Mouse (Mus musculus): ENCODE results near the gene Emb. TPM values are rescaled to one million over a fixed set of nuclear protein-coding genes. Genes with fewer than 3 reads are reported as not detected.
"Not testable (repeated sequence)": the region's sequence is repeated elsewhere in the genome, so short reads cannot be mapped to it uniquely, and the experiment has no call there.

The Emb gene
- 42.1 and 49.0 TPM in 2 replicates for polyA plus RNA-seq (2015; fragmentation: Nextera tagmentation; extraction: Ambion mirVana)

GRCm38 (mm10) chr13:117208236-117208635 is at the start of gene Emb:
Emb (plus strand) TSS chr13:117208536.
- Histone ChIP-seq H3K27me3 (no peaks in the 10 kb centered on the region), H3K4me1 (0 out of 2 replicates have a peak, but pooled peaks cover 8% of the 10 kb centered on the region), H3K9me3 (replicated peaks) (no peaks in the 10 kb centered on the region), H3K27ac (replicated peaks) (no peak within 1 kb of the TSS), H3K4me3 (replicated peaks) (no peak within 1 kb of the TSS), H3K4me2 (replicated peaks) (no peak within 1 kb of the TSS), H3K36me3 (no peaks in the 10 kb centered on the region), H3K9ac (no peak within 1 kb of the TSS)
- WGBS: 71% methylated on average over 6 of the region's 6 CpGs
- ATAC-seq (ENCODE audit: insufficient number of reproducible peaks, low FRiP score, low TSS enrichment, low read depth): no peak

- Histone ChIP-seq H3K4me1 (no peaks in the 10 kb centered on the region), H3K27ac (replicated peaks) (no peak overlapping the region), H3K9me3 (replicated peaks) (no peaks in the 10 kb centered on the region), H3K27me3 (no peaks in the 10 kb centered on the region), H3K36me3 (no peaks in the 10 kb centered on the region), H3K9ac (no peak overlapping the region), H3K4me2 (replicated peaks) (no peak overlapping the region), H3K4me3 (replicated peaks) (no peak overlapping the region)
- no peak for ATAC-seq (ENCODE audit: insufficient number of reproducible peaks, low FRiP score, low TSS enrichment, low read depth)
- 79% methylated on average over 5 of the region's 5 CpGs for WGBS
These were observed 44.4 kb upstream of the Emb start for GRCm38 (mm10) chr13:117163906-117164305.

- H3K27me3 ChIP-seq: no peaks in the 10 kb centered on the region
- 92% methylated on average over 8 of the region's 8 CpGs for whole genome bisulfite sequencing
- no peaks in the 10 kb centered on the region for H3K36me3 ChIP-seq
- H3K27ac ChIP-seq (replicated peaks): no peak overlapping the region
- ATAC-seq (ENCODE audit: insufficient number of reproducible peaks, low FRiP score, low TSS enrichment, low read depth): no peak
- no peak overlapping the region for H3K9ac ChIP-seq
- no peak overlapping the region for H3K4me2 ChIP-seq (replicated peaks)
- no peak overlapping the region for H3K4me3 ChIP-seq (replicated peaks)
- no peaks in the 10 kb centered on the region for H3K4me1 ChIP-seq
- no peaks in the 10 kb centered on the region for H3K9me3 ChIP-seq (replicated peaks)
These were observed 43.3 kb upstream of the Emb start for GRCm38 (mm10) chr13:117165071-117165470.

- not testable (repeated sequence) for H3K27me3 ChIP-seq; H3K4me2 ChIP-seq (replicated peaks); H3K4me1 ChIP-seq; H3K27ac ChIP-seq (replicated peaks); H3K4me3 ChIP-seq (replicated peaks); H3K9me3 ChIP-seq (replicated peaks); H3K36me3 ChIP-seq; H3K9ac ChIP-seq; ATAC-seq (ENCODE audit: insufficient number of reproducible peaks, low FRiP score, low TSS enrichment, low read depth)
- WGBS: 75% methylated on average over 3 of the region's 3 CpGs
These were observed 27.4 kb upstream of the Emb start for GRCm38 (mm10) chr13:117180912-117181311.

GRCm38 (mm10) chr13:117183288-117183687 is 25.0 kb upstream of the Emb start:
- 61% methylated on average over 6 of the region's 6 CpGs for WGBS
- Histone ChIP-seq H3K27ac (replicated peaks) (no peak overlapping the region), H3K27me3 (no peaks in the 10 kb centered on the region), H3K4me3 (replicated peaks) (no peak overlapping the region), H3K9me3 (replicated peaks) (no peaks in the 10 kb centered on the region), H3K4me1 (no peaks in the 10 kb centered on the region), H3K4me2 (replicated peaks) (no peak overlapping the region), H3K9ac (no peak overlapping the region), H3K36me3 (no peaks in the 10 kb centered on the region)
- no peak for ATAC-seq (ENCODE audit: insufficient number of reproducible peaks, low FRiP score, low TSS enrichment, low read depth)

- Histone ChIP-seq H3K9ac (no peak overlapping the region), H3K4me2 (replicated peaks) (no peak overlapping the region), H3K27me3 (no peaks in the 10 kb centered on the region), H3K36me3 (no peaks in the 10 kb centered on the region), H3K9me3 (replicated peaks) (no peaks in the 10 kb centered on the region), H3K4me3 (replicated peaks) (no peak overlapping the region), H3K4me1 (no peaks in the 10 kb centered on the region), H3K27ac (replicated peaks) (no peak overlapping the region)
- 74% methylated on average over 6 of the region's 6 CpGs for WGBS
- no peak for ATAC-seq (ENCODE audit: insufficient number of reproducible peaks, low FRiP score, low TSS enrichment, low read depth)
These were observed 23.0 kb upstream of the Emb start for GRCm38 (mm10) chr13:117185329-117185728.

GRCm38 (mm10) chr13:117192161-117192560 is 16.2 kb upstream of the Emb start:
- 81% methylated on average over 5 of the region's 5 CpGs for WGBS
- no peak overlapping the region for H3K9ac ChIP-seq
- no peak overlapping the region for H3K27ac ChIP-seq (replicated peaks)
- no peak overlapping the region for H3K4me2 ChIP-seq (replicated peaks)
- no peak for ATAC-seq (ENCODE audit: insufficient number of reproducible peaks, low FRiP score, low TSS enrichment, low read depth)
- H3K27me3 ChIP-seq: no peaks in the 10 kb centered on the region
- no peaks in the 10 kb centered on the region for H3K36me3 ChIP-seq
- H3K4me1 ChIP-seq: no peaks in the 10 kb centered on the region
- no peak overlapping the region for H3K4me3 ChIP-seq (replicated peaks)
- no peaks in the 10 kb centered on the region for H3K9me3 ChIP-seq (replicated peaks)

GRCm38 (mm10) chr13:117193422-117193983 is 14.8 kb upstream of the Emb start:
- Histone ChIP-seq H3K4me2 (replicated peaks) (no peak overlapping the region), H3K4me1 (no peaks in the 10 kb centered on the region), H3K27ac (replicated peaks) (no peak overlapping the region), H3K4me3 (replicated peaks) (no peak overlapping the region), H3K9me3 (replicated peaks) (no peaks in the 10 kb centered on the region), H3K27me3 (no peaks in the 10 kb centered on the region), H3K9ac (no peak overlapping the region), H3K36me3 (no peaks in the 10 kb centered on the region)
- ATAC-seq (ENCODE audit: insufficient number of reproducible peaks, low FRiP score, low TSS enrichment, low read depth): no peak
- 55% methylated on average over 7 of the region's 7 CpGs for WGBS

GRCm38 (mm10) chr13:117195569-117196495 is 12.5 kb upstream of the Emb start:
- no peak for ATAC-seq (ENCODE audit: insufficient number of reproducible peaks, low FRiP score, low TSS enrichment, low read depth)
- Histone ChIP-seq H3K27ac (replicated peaks) (no peak overlapping the region), H3K9me3 (replicated peaks) (no peaks in the 10 kb centered on the region), H3K36me3 (no peaks in the 10 kb centered on the region), H3K4me2 (replicated peaks) (no peak overlapping the region), H3K27me3 (no peaks in the 10 kb centered on the region), H3K4me1 (no peaks in the 10 kb centered on the region), H3K4me3 (replicated peaks) (no peak overlapping the region), H3K9ac (no peak overlapping the region)
- 83% methylated on average over 13 of the region's 13 CpGs for WGBS

GRCm38 (mm10) chr13:117197666-117198065 is 10.7 kb upstream of the Emb start:
- WGBS: 95% methylated on average over 2 of the region's 2 CpGs
- Histone ChIP-seq H3K9ac (no peak overlapping the region), H3K36me3 (no peaks in the 10 kb centered on the region), H3K4me3 (replicated peaks) (no peak overlapping the region), H3K4me1 (no peaks in the 10 kb centered on the region), H3K27me3 (no peaks in the 10 kb centered on the region), H3K9me3 (replicated peaks) (no peaks in the 10 kb centered on the region), H3K4me2 (replicated peaks) (no peak overlapping the region), H3K27ac (replicated peaks) (no peak overlapping the region)
- no peak for ATAC-seq (ENCODE audit: insufficient number of reproducible peaks, low FRiP score, low TSS enrichment, low read depth)

GRCm38 (mm10) chr13:117198402-117199083 is 9.8 kb upstream of the Emb start:
- 84% methylated on average over 7 of the region's 7 CpGs for WGBS
- H3K9ac ChIP-seq: no peak overlapping the region
- no peak for ATAC-seq (ENCODE audit: insufficient number of reproducible peaks, low FRiP score, low TSS enrichment, low read depth)

More at GRCm38 (mm10) chr13:117198402-117199083, 9.8 kb upstream of the Emb start:
- H3K4me1 ChIP-seq: no peaks in the 10 kb centered on the region
- H3K4me2 ChIP-seq (replicated peaks): no peak overlapping the region
- H3K4me3 ChIP-seq (replicated peaks): no peak overlapping the region
- H3K36me3 ChIP-seq: no peaks in the 10 kb centered on the region
- no peak overlapping the region for H3K27ac ChIP-seq (replicated peaks)
- no peaks in the 10 kb centered on the region for H3K9me3 ChIP-seq (replicated peaks)
- H3K27me3 ChIP-seq: no peaks in the 10 kb centered on the region

All from embryonic facial prominence, embryonic 15.5 days (tissue).